In genomic region chr12:40445206-40445605, GRCm38 (mm10) we compare ENCODE assay signal across 8 mouse cellular contexts. TPM values are rescaled to one million over a fixed set of nuclear protein-coding genes. Genes with fewer than 3 reads are reported as not detected.
DNase-seq lines count a peak whose midpoint lies in the region; ATAC-seq and TF ChIP-seq lines count a peak whose summit lies in the region.

No protein-coding gene starts in this region.

- H3K9ac ChIP-seq in ES-E14 (ENCODE audit: insufficient read depth, low read depth, low read length, poor library complexity, severe bottlenecking) = peak overlapping the region; percentile 75
- H3K9ac ChIP-seq in intestine, postnatal 0 days (ENCODE audit: low read depth, low read length) = peak overlapping the region; percentile 59
- peak overlapping the region; percentile 60 for H3K9ac ChIP-seq in midbrain, embryonic 11.5 days (ENCODE audit: low read length)

- peak overlapping the region; percentile 83 for H3K4me3 ChIP-seq in cerebellum, adult 2 months (replicated peaks; ENCODE audit: insufficient read depth, low read depth, low read length)
- H3K4me3 ChIP-seq in ES-E14 (ENCODE audit: insufficient read depth in 1 of 2, low read depth in 1 of 2, low read length in 2 of 2, poor library complexity in 1 of 2, severe bottlenecking in 1 of 2) = peak overlapping the region; percentile 82 to 100
- H3K4me3 ChIP-seq in intestine, postnatal 0 days (ENCODE audit: low read depth, low read length) = peak overlapping the region; percentile 98
- H3K4me3 ChIP-seq in midbrain, embryonic 11.5 days (ENCODE audit: low read depth, low read length) = peak overlapping the region; percentile 63

- peak; percentile 63 for ATAC-seq in intestine, postnatal 0 days
- peak; percentile 2 for ATAC-seq in midbrain, embryonic 11.5 days (ENCODE audit: low FRiP score)

- no peak for TF ChIP-seq POLR2A in cerebellum, adult 2 months (IDR thresholded peaks at IDR 0.05; ENCODE audit: borderline replicate concordance, insufficient read depth, low read length)

- no peak overlapping the region for H3K27ac ChIP-seq in cerebellum, adult 2 months (ENCODE audit: insufficient read depth, low read length)
- H3K27ac ChIP-seq in ES-E14 (ENCODE audit: insufficient read depth, low read depth, low read length, poor library complexity, severe bottlenecking) = no peak overlapping the region
- peak overlapping the region; percentile 71 for H3K27ac ChIP-seq in intestine, postnatal 0 days (ENCODE audit: low read depth, low read length)
- no peak overlapping the region for H3K27ac ChIP-seq in midbrain, embryonic 11.5 days (ENCODE audit: low read depth, low read length)

- TF ChIP-seq CTCF in cerebellum, adult 2 months (IDR thresholded peaks at IDR 0.05; ENCODE audit: borderline replicate concordance, insufficient read depth, low read depth, low read length) = no peak
- TF ChIP-seq CTCF in intestine, postnatal 0 days (IDR thresholded peaks at IDR 0.05; ENCODE audit: low read depth) = no peak

- WGBS in cerebellum, adult 2 months = under 1% methylated on average over 16 of the region's 16 CpGs
- WGBS in intestine, postnatal 0 days = under 1% methylated on average over 16 of the region's 16 CpGs
- WGBS in midbrain, embryonic 11.5 days = 1% methylated on average over 16 of the region's 16 CpGs

- in situ Hi-C loops in ES-E14 (cut with MboI; ENCODE audit: low sequenced_read_pairs in 2 of 2, unreplicated experiment in 2 of 2) = no loop called here

- H3K4me1 ChIP-seq in cerebellum, adult 2 months (ENCODE audit: control insufficient read depth, insufficient read depth, low read length) = peaks cover 4% of the 10 kb centered on the region; the same call in 1 of the 2 replicates
- peaks cover 0 to 2% of the 10 kb centered on the region in 2 experiments; a peak in 1 of 4 replicates for H3K4me1 ChIP-seq in ES-E14 (ENCODE audit: control insufficient read depth in 2 of 2, insufficient read depth in 2 of 2, low read length in 2 of 2, poor library complexity in 1 of 2)
- H3K4me1 ChIP-seq in intestine, postnatal 0 days (replicated peaks; ENCODE audit: control insufficient read depth, insufficient read depth, low read length) = no peaks in the 10 kb centered on the region
- peaks cover 14% of the 10 kb centered on the region for H3K4me1 ChIP-seq in midbrain, embryonic 11.5 days (ENCODE audit: control insufficient read depth, insufficient read depth, low read length)

- H3K36me3 ChIP-seq in ES-E14 (ENCODE audit: control insufficient read depth, insufficient read depth, low read length, poor library complexity, severe bottlenecking) = no peaks in the 10 kb centered on the region; the same call in 1 of the 2 replicates
- H3K36me3 ChIP-seq in intestine, postnatal 0 days (ENCODE audit: control insufficient read depth, insufficient read depth) = no peaks in the 10 kb centered on the region
- no peaks in the 10 kb centered on the region for H3K36me3 ChIP-seq in midbrain, embryonic 11.5 days (ENCODE audit: control insufficient read depth, insufficient read depth, low read length)

- H3K27me3 ChIP-seq in cerebellum, adult 2 months (ENCODE audit: control insufficient read depth, insufficient read depth, low read length) = no peaks in the 10 kb centered on the region
- H3K27me3 ChIP-seq in intestine, postnatal 0 days (replicated peaks; ENCODE audit: control insufficient read depth, insufficient read depth, low read length) = no peaks in the 10 kb centered on the region
- no peaks in the 10 kb centered on the region for H3K27me3 ChIP-seq in midbrain, embryonic 11.5 days (ENCODE audit: control insufficient read depth, insufficient read depth, low read length)

- H3K4me2 ChIP-seq in intestine, postnatal 0 days (replicated peaks; ENCODE audit: low read depth) = peak overlapping the region; percentile 94
- H3K4me2 ChIP-seq in midbrain, embryonic 11.5 days = peak overlapping the region; percentile 79

- H3K9me3 ChIP-seq in ES-E14 (ENCODE audit: control insufficient read depth, insufficient read depth, low read depth, low read length) = no peaks in the 10 kb centered on the region
- H3K9me3 ChIP-seq in intestine, postnatal 0 days (ENCODE audit: control insufficient read depth) = no peaks in the 10 kb centered on the region
- no peaks in the 10 kb centered on the region for H3K9me3 ChIP-seq in midbrain, embryonic 11.5 days (ENCODE audit: control insufficient read depth, low read length)

- DNase-seq in cerebellum, adult 2 months = no peak
- DNase-seq in cerebellum, postnatal 4 days (ENCODE audit: low spot score in 2 of 2) = no peak
- DNase-seq in ES-E14 (ENCODE audit: low read depth, low spot score) = peak; percentile 29
- DNase-seq in fibroblast of lung, adult 2 months (ENCODE audit: low read depth) = peak; percentile 17
- DNase-seq in midbrain, embryonic 11.5 days (ENCODE audit: low spot score, missing footprints) = peak; percentile 94
- no peak for DNase-seq in spleen, adult 12 weeks (ENCODE audit: low spot score)
- DNase-seq in left cerebral cortex, adult 11 months (ENCODE audit: low spot score) = no peak

TF ChIP-seq in ES-E14, 5 proteins besides CTCF, POLR2A, EP300 and RAD21:
- TF ChIP-seq CHD2 (IDR thresholded peaks at IDR 0.05; ENCODE audit: low read depth, low read length) = no peak
- TF ChIP-seq ZC3H11A (IDR thresholded peaks at IDR 0.05; ENCODE audit: borderline replicate concordance, low read depth, low read length) = no peak
- no peak for TF ChIP-seq MAFK (IDR thresholded peaks at IDR 0.05; ENCODE audit: insufficient read depth, low read depth, low read length)

RNA-seq across cellular contexts. Expression of gene Zfp277, which starts 0.5 kb away (rescaled TPM):
- polyA plus RNA-seq in cerebellum, adult 2 months (2012; rRNA removed) = 14.3 and 15.8 TPM in 2 replicates
- 19.2 and 21.9 TPM in 2 replicates for total RNA-seq in ES-E14 (2012; rRNA removed)
- polyA plus RNA-seq in intestine, postnatal 0 days (2015; fragmentation: Nextera tagmentation; extraction: Ambion mirVana) = 19.5 and 19.9 TPM in 2 replicates
- 40.0 and 43.7 TPM in 2 replicates for polyA plus RNA-seq in midbrain, embryonic 11.5 days (2014; fragmentation: Nextera tagmentation; extraction: Ambion mirVana)

RNA-seq across cellular contexts. Expression of gene Dock4, which starts 0.5 kb away (rescaled TPM):
- 35.6 and 41.5 TPM in 2 replicates for polyA plus RNA-seq in cerebellum, adult 2 months (2012; rRNA removed)
- 7.9 and 9.4 TPM in 2 replicates for total RNA-seq in ES-E14 (2012; rRNA removed)
- polyA plus RNA-seq in intestine, postnatal 0 days (2015; fragmentation: Nextera tagmentation; extraction: Ambion mirVana) = 1.8 and 2.6 TPM in 2 replicates
- polyA plus RNA-seq in midbrain, embryonic 11.5 days (2014; fragmentation: Nextera tagmentation; extraction: Ambion mirVana) = 10.2 and 12.6 TPM in 2 replicates

Comparison
In these comparisons a context has a peak if more than half of its experiments do, and no peak if none do; other contexts are left out.
1. DNase-seq: peak in ES-E14 (single experiment), fibroblast of lung, adult 2 months (single experiment) and midbrain, embryonic 11.5 days (single experiment); none in cerebellum, adult 2 months (0 of 2), cerebellum, postnatal 4 days (0 of 2), spleen, adult 12 weeks (single experiment) and left cerebral cortex, adult 11 months (single experiment).
2. Peak in every context shown above with its lines, with median percentiles within 50 percentile points of each other: H3K4me3 ChIP-seq and H3K9ac ChIP-seq.